In genomic region chr8:81985128-81985665, GRCm38 (mm10) we compare ENCODE assay signal across 20 mouse cellular contexts.
DNase-seq lines count a peak whose midpoint lies in the region; ATAC-seq and TF ChIP-seq lines count a peak whose summit lies in the region.
"Had no signal": no experiment of that assay in that cellular context is flagged by ENCODE, and none has a peak within 500 bp of the region (broad histone marks: within the 10 kb centered on the region; RNA-seq: fewer than 3 reads in every experiment).

No protein-coding gene starts in this region.

- H3K9me3 ChIP-seq in lung, postnatal 0 days (ENCODE audit: low read length), result no peaks in the 10 kb centered on the region
- no peaks in the 10 kb centered on the region for H3K9me3 ChIP-seq in embryonic facial prominence, embryonic 10.5 days
- H3K9me3 ChIP-seq in forebrain, embryonic 10.5 days, result no peaks in the 10 kb centered on the region
- H3K9me3 ChIP-seq: embryonic facial prominence, embryonic 15.5 days; heart, embryonic 12.5 days had no signal

- ATAC-seq in lung, postnatal 0 days, result no peak
- ATAC-seq: forebrain, postnatal 0 days had no signal

- no peak for TF ChIP-seq POLR2A in brain, embryonic 14.5 days (IDR thresholded peaks at IDR 0.05; ENCODE audit: borderline replicate concordance, extremely low read depth, insufficient read depth, insufficient read length, poor library complexity, severe bottlenecking)

- no peaks in the 10 kb centered on the region for H3K27me3 ChIP-seq in lung, postnatal 0 days (replicated peaks; ENCODE audit: insufficient read depth, low read length)
- H3K27me3 ChIP-seq in embryonic facial prominence, embryonic 10.5 days (replicated peaks; ENCODE audit: low read depth, poor library complexity, severe bottlenecking), result no peaks in the 10 kb centered on the region
- H3K27me3 ChIP-seq in forebrain, embryonic 10.5 days (ENCODE audit: poor library complexity, severe bottlenecking), result no peaks in the 10 kb centered on the region
- H3K27me3 ChIP-seq: embryonic facial prominence, embryonic 15.5 days; heart, embryonic 12.5 days had no signal

- TF ChIP-seq CTCF in lung, postnatal 0 days (IDR thresholded peaks at IDR 0.05), result no peak
- TF ChIP-seq CTCF in brain, embryonic 14.5 days (IDR thresholded peaks at IDR 0.05; ENCODE audit: borderline replicate concordance, extremely low read depth, insufficient read depth, insufficient read length), result no peak

- 51% methylated on average over 8 of the region's 8 CpGs for WGBS in lung, postnatal 0 days
- 50% methylated on average over 8 of the region's 8 CpGs for WGBS in embryonic facial prominence, embryonic 10.5 days
- 76% methylated on average over 8 of the region's 8 CpGs for WGBS in forebrain, embryonic 10.5 days

- no peak for TF ChIP-seq EP300 in lung, postnatal 0 days (IDR thresholded peaks at IDR 0.05)

- H3K36me3 ChIP-seq in lung, postnatal 0 days (ENCODE audit: insufficient read depth, low read length), result no peaks in the 10 kb centered on the region
- H3K36me3 ChIP-seq in embryonic facial prominence, embryonic 10.5 days (replicated peaks), result no peaks in the 10 kb centered on the region
- H3K36me3 ChIP-seq in forebrain, embryonic 10.5 days (replicated peaks), result no peaks in the 10 kb centered on the region
- H3K36me3 ChIP-seq: embryonic facial prominence, embryonic 15.5 days; heart, embryonic 12.5 days had no signal

- DNase-seq in lung, postnatal 0 days (ENCODE audit: low spot score), result peak; percentile 22
- DNase-seq in lung, postnatal 4 days, result no peak
- peak; percentile 36 for DNase-seq in brain, embryonic 14.5 days (ENCODE audit: low read depth)
- peak; percentile 36 for DNase-seq in embryonic facial prominence, embryonic 10.5 days (ENCODE audit: low spot score)
- peak; percentile 21 for DNase-seq in lung, postnatal 36 days
- no peak for DNase-seq in forebrain, embryonic 10.5 days (ENCODE audit: extremely low spot score, low spot score)
- no peak for DNase-seq in heart, adult 9 months (ENCODE audit: low spot score in 2 of 2)
- DNase-seq: adrenal gland, adult 2 months; cerebellum, postnatal 14 days; forebrain, postnatal 0 days; gastrocnemius, adult 2 months; heart, postnatal 14 days; kidney, adult 18-20 months; liver; retina, postnatal 1 day; right cerebral cortex, postnatal 4 days had no signal

- H3K4me1 ChIP-seq in lung, postnatal 0 days (ENCODE audit: insufficient read depth, low read depth, low read length), result no peaks in the 10 kb centered on the region
- H3K4me1 ChIP-seq in embryonic facial prominence, embryonic 10.5 days, result peaks cover 8% of the 10 kb centered on the region; the same call in 1 of the 2 replicates
- H3K4me1 ChIP-seq in forebrain, embryonic 10.5 days, result no peaks in the 10 kb centered on the region
- H3K4me1 ChIP-seq: embryonic facial prominence, embryonic 15.5 days; heart, embryonic 12.5 days had no signal

- H3K9ac ChIP-seq in lung, postnatal 0 days (replicated peaks; ENCODE audit: low read depth), result no peak overlapping the region
- H3K9ac ChIP-seq: embryonic facial prominence, embryonic 15.5 days; forebrain, postnatal 0 days; heart, embryonic 12.5 days had no signal

- no peak overlapping the region for H3K27ac ChIP-seq in lung, postnatal 0 days (ENCODE audit: low read length)
- 0 out of 2 replicates have a peak overlapping the region, but pooled peaks have one; percentile 19 for H3K27ac ChIP-seq in embryonic facial prominence, embryonic 10.5 days (replicated peaks)
- no peak overlapping the region for H3K27ac ChIP-seq in forebrain, embryonic 10.5 days
- H3K27ac ChIP-seq: embryonic facial prominence, embryonic 15.5 days; gastrocnemius, adult 2 months; kidney, postnatal 0 days; stomach, postnatal 0 days had no signal

- H3K4me3 ChIP-seq in lung, postnatal 0 days (ENCODE audit: low read depth, low read length), result no peak overlapping the region
- no peak overlapping the region for H3K4me3 ChIP-seq in embryonic facial prominence, embryonic 10.5 days
- no peak overlapping the region for H3K4me3 ChIP-seq in forebrain, embryonic 10.5 days
- H3K4me3 ChIP-seq: embryonic facial prominence, embryonic 15.5 days; gastrocnemius, adult 2 months; heart, embryonic 12.5 days had no signal

- no peak overlapping the region for H3K4me2 ChIP-seq in lung, postnatal 0 days (replicated peaks; ENCODE audit: low read depth, low read length)
- H3K4me2 ChIP-seq: embryonic facial prominence, embryonic 15.5 days; heart, embryonic 12.5 days had no signal

Comparison
In these comparisons a context has a peak if more than half of its experiments do, and no peak if none do; other contexts are left out.
1. DNase-seq: peak in lung, postnatal 0 days (single experiment), brain, embryonic 14.5 days (single experiment), embryonic facial prominence, embryonic 10.5 days (single experiment) and lung, postnatal 36 days (single experiment); none in lung, postnatal 4 days (0 of 2), forebrain, embryonic 10.5 days (single experiment) and heart, adult 9 months (0 of 2).